Mouse (Mus musculus) MEL (cell line): ENCODE measurements around the gene Xlr3c.

Experiments
- CHD2 ChIP-seq: IDR thresholded peaks from 2 replicates; pipeline ENCODE4 v1.6.1; 2011; ENCODE audit warnings: low read length, improper control_type of control experiment
- CTCF ChIP-seq, 3 experiments: IDR thresholded peaks in 2 of 3; conservative IDR thresholded peaks in 1 of 3; 2 replicates each; pipeline ENCODE4 v1.5.1; 2011 to 2012; ENCODE audit warnings: low read length in 3 of 3, low read depth in 2 of 3, mild to moderate bottlenecking in 2 of 3, improper control_type of control experiment in 1 of 3, inconsistent platforms in 1 of 3, mixed read lengths in 1 of 3, moderate library complexity in 1 of 3; ENCODE audit not compliant: control insufficient read depth in 1 of 3, insufficient read depth in 1 of 3, poor library complexity in 1 of 3, severe bottlenecking in 1 of 3
- MAFK ChIP-seq: IDR thresholded peaks from 2 replicates; pipeline ENCODE4 v1.6.1; 2011; ENCODE audit warnings: low read depth, mild to moderate bottlenecking, low read length, improper control_type of control experiment, borderline replicate concordance
- NELFE ChIP-seq: IDR thresholded peaks from 2 replicates; pipeline ENCODE4 v1.6.1; 2011; ENCODE audit warnings: low read depth, low read length, improper control_type of control experiment
- POLR2A ChIP-seq, 2 experiments: IDR thresholded peaks; 2 replicates each; pipeline ENCODE4 v1.6.1; 2011 to 2012; ENCODE audit warnings: low read length in 2 of 2, mild to moderate bottlenecking in 2 of 2, control low read depth in 1 of 2, improper control_type of control experiment in 1 of 2, low read depth in 1 of 2, moderate library complexity in 1 of 2; ENCODE audit not compliant: control insufficient read depth in 1 of 2, insufficient read depth in 1 of 2, poor library complexity in 1 of 2
- TBP ChIP-seq: IDR thresholded peaks from 2 replicates; pipeline ENCODE4 v1.8.0; 2011; ENCODE audit warnings: low read depth, low read length, improper control_type of control experiment
- ZNF384 ChIP-seq: IDR thresholded peaks from 2 replicates; pipeline ENCODE4 v1.6.1; 2012; ENCODE audit warnings: low read depth, mild to moderate bottlenecking, inconsistent platforms, low read length, improper control_type of control experiment

DNA sequence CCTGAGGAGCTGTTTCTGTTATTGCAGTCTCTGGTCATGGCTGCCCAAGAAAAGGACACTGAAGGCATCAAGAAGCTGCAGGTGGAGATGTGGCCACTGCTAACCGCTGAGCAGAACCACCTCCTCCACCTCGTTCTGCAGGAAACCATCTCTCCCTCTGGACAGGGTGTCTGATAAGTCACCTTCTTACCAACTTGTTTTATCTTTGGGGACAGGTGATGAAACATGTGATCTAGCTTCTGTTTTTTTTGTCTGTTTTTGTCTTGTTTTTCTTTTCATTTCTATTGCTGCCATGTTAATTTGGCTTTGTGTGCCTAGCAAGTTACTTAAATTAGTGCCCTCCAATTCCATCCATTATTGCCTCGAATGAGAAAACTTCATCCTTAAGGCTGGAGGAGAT is 35.9 kb downstream of the Xlr3c start:
- no peak for TF ChIP-seq CTCF (IDR thresholded peaks at IDR 0.05 in 2 of 3, conservative IDR thresholded peaks at IDR 0.05 in 1 of 3; ENCODE audit: control insufficient read depth in 1 of 3, insufficient read depth in 1 of 3, low read depth in 2 of 3, low read length in 3 of 3, poor library complexity in 1 of 3, severe bottlenecking in 1 of 3)
- no peak for TF ChIP-seq TBP
- TF ChIP-seq MAFK: no peak
- no peak for TF ChIP-seq ZNF384
- no peak for TF ChIP-seq POLR2A (IDR thresholded peaks at IDR 0.05; ENCODE audit: control insufficient read depth in 1 of 2, insufficient read depth in 1 of 2, low read depth in 1 of 2, low read length in 2 of 2, poor library complexity in 1 of 2)
- no peak for TF ChIP-seq NELFE
- TF ChIP-seq CHD2: no peak
